Mouse (Mus musculus) heart, adult 18-20 months (tissue): Measurements from ENCODE around the gene Arl14ep. TPM values are rescaled to one million over a fixed set of nuclear protein-coding genes. Genes with fewer than 3 reads are reported as not detected.
A peak's percentile ranks its signal among the peaks of the same experiment; 100 is the strongest.
"Not testable (repeated sequence)": the region's sequence is repeated elsewhere in the genome, so short reads cannot be mapped to it uniquely, and the experiment has no call there.

Experiments used
- DNase-seq, 2 experiments: peaks; one replicate each; pipeline ENCODE4 v3.0.0; 2021 to 2022; ENCODE audit warnings: mixed read lengths in 1 of 2
- long read RNA-seq, 2 experiments: library from polyadenylated mRNA; stranded (forward); transcript quantifications; one replicate each; pipeline ENCODE4 v2.0.0; 2021
- total RNA-seq, 2 experiments: library from RNA; stranded (reverse); gene quantifications; 2 replicates each; pipeline ENCODE4 v1.2.3; 2021

Gene Arl14ep
- total RNA-seq: 10 to 100 TPM in 1 of 2 experiments, 1 to 10 TPM in 1; 9.3 to 11.1 TPM
- long read RNA-seq, experiment 1, partial matches to known transcripts: 0 of 2 reads
- long read RNA-seq, experiment 1, other reads (novel, unspliced or antisense): 1 of 2 reads
- long read RNA-seq, experiment 2, partial matches to known transcripts: 3 of 4 reads
- long read RNA-seq, experiment 2, other reads (novel, unspliced or antisense): 1 of 4 reads

GRCm38 (mm10) chr2:106973959-106974639, at the start of gene Arl14ep:
Gene Arl14ep (minus strand): TSS chr2:106974424.
- DNase-seq: peak; percentile 87 to 90

DNA sequence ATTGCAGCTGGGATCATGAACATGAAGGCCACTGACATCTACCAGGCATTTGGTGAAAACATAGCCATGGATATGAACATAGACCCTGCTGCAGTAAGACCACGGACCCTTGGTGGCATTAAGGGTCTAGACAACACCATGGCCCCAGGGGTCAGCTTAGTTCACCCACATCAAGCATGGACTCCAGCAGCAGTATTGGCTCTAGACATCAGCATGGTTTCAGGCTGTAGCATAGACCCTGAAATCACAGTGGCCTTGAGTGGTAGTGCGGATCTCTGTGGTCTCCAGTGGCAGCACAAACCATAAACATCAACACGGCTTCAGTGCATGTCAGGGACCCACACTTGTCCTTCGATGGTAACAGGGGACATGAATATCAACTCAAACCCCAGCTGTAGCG, 48.5 kb upstream of the Arl14ep start:
- no peak for DNase-seq

DNA sequence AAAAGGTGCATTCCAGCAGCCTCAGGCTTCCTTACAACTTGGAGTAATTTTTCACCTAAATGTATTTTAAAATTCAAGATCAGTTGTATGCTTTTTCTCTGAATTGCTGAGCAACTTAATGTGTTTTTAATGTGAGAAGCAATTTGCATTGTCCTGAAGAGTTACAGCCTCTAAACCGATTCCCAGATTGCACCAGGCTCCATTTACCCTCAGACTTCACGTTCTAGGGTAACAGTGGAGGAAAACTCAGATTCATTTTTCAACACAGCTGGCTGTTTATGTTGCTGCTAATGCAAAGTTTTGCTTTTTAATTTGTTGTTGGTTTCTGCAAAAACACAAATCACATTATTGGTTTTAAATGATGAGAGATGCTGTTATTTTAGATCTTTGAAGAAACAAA, 45.1 kb upstream of the Arl14ep start:
- DNase-seq: no peak

GRCm38 (mm10) chr2:107013161-107013560, 38.9 kb upstream of the Arl14ep start:
- no peak for DNase-seq

- no peak for DNase-seq
Observed at GRCm38 (mm10) chr2:107012318-107012717, 38.1 kb upstream of the Arl14ep start.

DNA sequence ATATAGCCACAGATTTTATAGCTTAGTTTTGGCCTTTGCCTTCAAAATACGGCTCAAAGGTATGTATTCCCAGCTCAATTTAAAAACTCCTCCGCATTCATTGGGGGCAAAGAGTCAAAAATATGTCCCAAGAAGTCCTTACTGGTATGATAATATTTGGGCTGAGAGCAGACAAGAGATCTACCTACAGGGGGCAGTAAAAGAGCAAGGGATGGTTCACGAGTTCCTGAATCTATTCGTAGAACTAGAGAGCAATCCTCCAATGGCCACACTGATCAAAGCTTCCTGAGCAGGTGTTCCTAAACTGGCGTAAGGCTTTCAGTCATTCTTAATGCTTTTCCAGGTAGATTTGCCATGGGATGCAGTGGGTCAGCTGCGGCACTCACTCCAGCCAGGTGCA, 35.9 kb upstream of the Arl14ep start:
- no peak for DNase-seq

DNA sequence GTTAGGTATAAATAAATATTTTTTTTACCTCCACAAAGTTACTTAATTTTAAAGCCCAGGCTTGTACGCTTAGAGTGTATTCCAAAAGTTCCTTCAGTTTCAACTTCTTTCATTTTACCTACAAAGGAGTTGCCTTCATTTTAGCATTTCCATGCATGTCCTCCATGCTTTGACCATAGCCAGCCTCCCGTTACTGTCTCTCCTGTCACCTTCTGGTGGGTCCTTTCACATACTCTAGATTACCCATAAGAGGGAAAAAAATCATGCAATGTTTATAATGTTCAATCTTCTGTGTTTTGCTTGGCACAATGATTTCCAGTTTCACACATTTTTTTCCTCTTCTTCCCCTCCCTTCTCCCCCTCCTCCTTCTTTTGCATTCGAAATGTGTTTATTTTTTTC, 32.2 kb upstream of the Arl14ep start:
- DNase-seq: no peak

DNA sequence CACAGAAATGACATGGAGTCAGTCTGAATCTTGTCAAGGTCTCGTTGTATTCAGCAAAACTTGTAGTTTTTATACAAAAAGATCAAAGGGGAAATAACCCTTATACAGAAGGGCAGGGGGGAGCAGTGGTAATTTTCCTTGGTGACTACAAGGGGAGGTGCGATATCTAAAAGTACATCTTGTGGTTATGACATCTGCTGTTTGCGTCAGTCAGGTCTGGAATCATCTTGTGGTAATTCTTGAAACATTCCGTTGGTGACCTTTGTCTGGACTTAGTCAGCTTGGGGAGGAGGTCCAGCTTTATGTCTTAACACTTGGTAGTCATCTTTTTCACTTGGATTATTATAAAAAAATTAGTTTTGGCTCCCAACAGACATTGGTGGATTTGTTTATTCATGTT, 31.7 kb upstream of the Arl14ep start:
- not testable (repeated sequence) for DNase-seq

- DNase-seq: no peak
Observed at GRCm38 (mm10) chr2:106991261-106991660, 17.0 kb upstream of the Arl14ep start.

GRCm38 (mm10) chr2:106984945-106985344, 10.7 kb upstream of the Arl14ep start:
- DNase-seq: no peak

- no peak for DNase-seq
Observed at GRCm38 (mm10) chr2:106982503-106982902, 8.3 kb upstream of the Arl14ep start.

GRCm38 (mm10) chr2:106976472-106976871, 2.2 kb upstream of the Arl14ep start:
- no peak for DNase-seq

DNA sequence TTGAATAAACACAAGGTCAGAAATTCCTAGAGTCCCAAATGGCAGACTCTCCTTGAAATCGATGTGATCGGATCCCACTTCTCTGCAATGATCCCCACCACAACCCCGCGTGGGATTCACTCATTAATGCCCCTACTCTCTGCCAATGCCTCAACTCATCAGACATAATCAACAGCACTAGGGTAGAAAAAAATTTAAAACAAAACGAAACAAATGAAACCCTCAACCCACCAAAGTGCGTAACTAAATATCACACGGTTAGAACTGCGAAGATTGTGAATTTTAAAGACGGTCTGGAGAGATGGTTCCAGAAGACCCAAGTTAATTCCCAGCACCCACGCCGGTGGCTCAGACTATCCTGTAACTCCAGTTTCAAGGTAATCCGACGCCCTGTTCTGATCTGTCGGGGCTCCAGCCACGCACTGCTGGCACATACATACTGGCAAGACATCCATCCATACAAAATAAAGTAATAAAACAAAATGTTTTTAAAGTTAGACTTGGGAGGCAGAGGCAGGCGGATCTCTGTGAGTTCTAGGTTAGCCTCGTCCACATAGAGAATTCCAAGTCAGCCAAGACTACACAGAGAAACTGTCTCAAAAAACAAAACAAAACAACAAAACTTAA, 779 bp downstream of the Arl14ep start:
- peak in 1 of 2 experiments; percentile 8 for DNase-seq

GRCm38 (mm10) chr2:106972851-106973250, 1.4 kb downstream of the Arl14ep start:
- no peak for DNase-seq

GRCm38 (mm10) chr2:106970971-106971370, 3.3 kb downstream of the Arl14ep start:
- DNase-seq: no peak

DNA sequence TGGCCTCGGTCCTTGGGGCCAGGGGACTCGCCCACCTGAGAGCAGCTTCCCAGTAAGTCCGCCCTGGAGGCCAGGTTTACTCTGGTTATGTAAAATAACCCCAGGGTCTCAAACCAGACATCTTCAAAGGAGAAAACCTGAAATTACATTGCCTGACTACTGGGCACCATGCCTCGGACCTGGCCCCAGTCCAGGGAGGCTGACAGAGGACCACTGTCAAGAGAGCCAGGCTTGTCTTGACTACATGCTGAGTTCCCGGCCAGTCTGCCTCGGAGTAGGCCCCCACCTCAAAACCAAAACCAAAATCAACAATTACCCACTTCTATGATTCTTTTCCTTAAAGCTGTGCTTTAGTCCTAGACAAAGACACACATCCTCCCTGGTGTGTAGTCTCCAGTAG, 5.9 kb downstream of the Arl14ep start:
- no peak for DNase-seq

GRCm38 (mm10) chr2:106963560-106963959, 10.7 kb downstream of the Arl14ep start:
- no peak for DNase-seq

DNA sequence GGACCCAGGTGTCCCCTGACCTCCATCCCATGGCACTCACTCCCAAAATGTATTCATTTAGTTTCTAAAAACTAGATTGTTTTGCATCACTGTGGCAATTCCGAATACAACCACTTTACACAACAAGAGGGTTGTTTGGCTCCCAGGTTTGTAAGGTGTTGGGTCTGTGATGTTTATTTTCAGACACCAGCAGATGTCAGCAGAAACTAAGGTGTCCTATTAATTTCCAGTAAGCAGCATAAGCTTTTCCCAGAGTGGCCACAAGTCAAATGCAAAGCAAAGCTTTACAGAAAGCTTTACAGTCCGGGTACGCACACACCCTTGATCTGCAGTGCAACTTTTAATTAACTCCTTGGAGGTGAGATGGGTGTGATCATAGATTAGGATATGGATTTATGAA, 12.6 kb downstream of the Arl14ep start:
- no peak for DNase-seq

DNA sequence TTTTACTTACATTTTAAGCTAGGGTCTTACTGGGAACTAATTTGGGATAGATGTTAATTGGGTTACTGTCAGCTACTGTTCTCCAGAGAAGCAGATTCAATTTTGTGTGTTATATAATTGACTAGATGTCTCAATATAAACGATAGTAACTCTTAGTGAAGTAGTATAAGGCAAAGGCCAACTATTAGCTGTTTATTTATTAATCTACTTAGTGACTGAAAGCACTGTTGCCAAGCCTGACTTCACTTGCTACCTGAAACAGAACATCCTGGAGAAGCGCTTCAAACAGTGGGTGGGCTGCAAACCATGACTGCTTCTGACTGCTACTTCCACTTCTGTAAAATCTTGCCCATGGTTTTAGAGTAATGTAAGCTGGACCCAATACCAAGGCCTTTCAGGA, 13.2 kb downstream of the Arl14ep start:
- no peak for DNase-seq

DNA sequence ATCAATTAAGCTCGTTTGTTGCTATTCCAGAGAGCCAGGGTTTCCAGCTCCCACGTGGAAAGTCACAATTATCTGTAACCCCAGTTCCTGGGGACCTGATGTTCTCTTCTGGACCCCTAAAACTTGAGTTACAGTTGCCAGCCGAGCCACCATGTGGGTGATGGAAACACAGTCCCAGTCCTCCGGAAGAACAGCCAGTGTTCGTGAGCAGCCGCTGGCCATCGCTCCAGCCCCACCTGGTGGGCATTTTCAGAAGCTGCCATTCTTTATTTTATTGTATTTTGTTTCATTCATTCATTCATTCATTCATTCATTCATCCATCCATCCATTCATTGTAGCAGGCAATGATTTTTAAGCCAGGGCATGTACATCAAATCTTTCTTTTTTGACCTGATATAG, 14.0 kb downstream of the Arl14ep start:
- DNase-seq: no peak

GRCm38 (mm10) chr2:106959380-106959779, 14.8 kb downstream of the Arl14ep start:
- DNase-seq: no peak

DNA sequence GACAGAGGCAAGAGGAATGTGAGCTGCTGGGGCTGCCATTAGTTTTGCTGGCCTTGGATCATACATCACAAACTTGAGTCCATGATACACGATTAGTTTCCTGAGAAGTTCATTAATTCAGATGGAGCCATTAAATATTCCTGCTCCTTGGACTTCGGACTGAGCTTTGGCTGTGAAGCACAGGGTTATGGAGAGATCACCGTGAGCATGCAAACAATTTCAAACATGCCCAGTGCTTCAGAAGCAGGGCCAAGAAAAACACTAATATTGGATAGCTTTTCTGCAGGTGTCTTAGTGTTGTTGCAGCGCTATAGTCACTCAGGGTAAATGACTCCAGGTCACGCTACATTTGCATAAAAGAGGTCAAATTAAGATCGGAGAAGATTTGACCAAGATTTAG, 15.3 kb downstream of the Arl14ep start:
- no peak for DNase-seq

DNA sequence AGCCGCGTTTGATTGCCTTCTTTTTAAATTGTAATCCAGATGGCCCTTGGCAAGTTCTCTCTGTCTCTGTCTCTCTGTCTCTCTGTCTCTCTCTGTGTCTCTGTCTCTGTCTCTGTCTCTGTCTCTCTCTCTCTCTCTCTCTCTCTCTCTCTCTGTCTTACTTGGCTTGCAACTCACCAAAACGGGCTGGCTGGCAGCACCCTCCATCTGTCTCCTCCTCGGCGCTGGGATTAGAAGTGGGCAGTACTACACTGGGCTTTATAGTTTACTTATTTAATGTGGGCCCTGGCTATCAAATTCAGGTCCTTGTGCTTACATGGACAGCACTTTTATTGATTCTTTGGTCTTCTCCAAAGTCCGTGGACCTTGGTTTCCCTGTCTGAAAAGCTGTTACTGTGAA, 18.1 kb downstream of the Arl14ep start:
- no peak for DNase-seq

DNA sequence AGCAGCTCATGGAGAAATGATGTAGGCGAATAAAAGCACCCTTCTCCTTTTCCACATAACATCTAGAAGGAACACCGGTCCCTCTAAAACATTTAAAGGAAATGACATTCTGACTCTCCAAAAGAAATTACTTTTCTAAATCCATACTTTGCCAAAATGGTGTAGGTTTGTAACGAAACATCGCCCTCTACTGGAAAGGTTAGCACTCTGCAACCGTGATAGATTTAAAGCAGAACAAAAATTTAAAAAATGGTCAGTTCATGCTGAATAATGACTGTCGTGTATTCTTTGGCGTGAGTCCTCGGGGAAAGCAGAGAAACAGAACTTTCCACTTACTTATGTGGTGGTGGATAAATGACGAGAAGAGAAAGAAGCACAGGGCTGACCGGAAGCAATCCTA, 18.6 kb downstream of the Arl14ep start:
- DNase-seq: peak; percentile 9 to 67
